ENCODE assay signal across 9 mouse cellular contexts in genomic region chr6:113443091-113443490, GRCm38 (mm10). TPM values are rescaled to one million over a fixed set of nuclear protein-coding genes. Genes with fewer than 3 reads are reported as not detected.
DNase-seq lines count a peak whose midpoint lies in the region; ATAC-seq and TF ChIP-seq lines count a peak whose summit lies in the region.
"Had no signal": no experiment of that assay in that cellular context is flagged by ENCODE, and none has a peak within 500 bp of the region (broad histone marks: within the 10 kb centered on the region; RNA-seq: fewer than 3 reads in every experiment).

No protein-coding gene starts in this region.

- no peaks in the 10 kb centered on the region for H3K27me3 ChIP-seq in forebrain, embryonic 16.5 days (replicated peaks; ENCODE audit: control insufficient read depth, insufficient read depth, low read length)

- no peak for DNase-seq in layer of hippocampus, adult 2 months (ENCODE audit: low spot score in 2 of 2)
- DNase-seq in layer of hippocampus, postnatal 25 days (ENCODE audit: extremely low spot score in 1 of 2, low spot score in 1 of 2), result no peak
- peak; percentile 91 for DNase-seq in R1 (ENCODE audit: low read depth, low spot score)
- no peak for DNase-seq in left cerebral cortex, postnatal 10 days (ENCODE audit: extremely low spot score in 1 of 2, low spot score in 2 of 2)
- DNase-seq in lung, postnatal 14 days, result no peak
- no peak for DNase-seq in layer of hippocampus, adult 18-20 months (ENCODE audit: low spot score in 2 of 2)

- 47% methylated on average over 12 of the region's 12 CpGs for WGBS in forebrain, embryonic 16.5 days

- H3K36me3 ChIP-seq in forebrain, embryonic 16.5 days (ENCODE audit: control insufficient read depth, insufficient read depth), result peaks cover 9% of the 10 kb centered on the region

- peak overlapping the region; percentile 81 for H3K4me2 ChIP-seq in forebrain, embryonic 16.5 days (ENCODE audit: low read length)

- intact Hi-C loops in left cerebral cortex, postnatal 10 days (cut with DNase I), result no loop called here

- peak overlapping the region; percentile 95 for H3K27ac ChIP-seq in layer of hippocampus, adult 2 months
- no peak overlapping the region for H3K27ac ChIP-seq in forebrain, embryonic 16.5 days (ENCODE audit: low read length)

- no peak for ATAC-seq in forebrain, embryonic 16.5 days
- peak; percentile 39; the same call in 1 of the 2 replicates for ATAC-seq in megakaryocyte-erythroid progenitor cell, adult 5-6 weeks (replicated peaks; ENCODE audit: low FRiP score, low TSS enrichment, poor library complexity, severe bottlenecking)

- H3K4me3 ChIP-seq in layer of hippocampus, adult 2 months, result peak overlapping the region; percentile 74
- H3K4me3 ChIP-seq in forebrain, embryonic 16.5 days (replicated peaks; ENCODE audit: low read length), result peak overlapping the region; percentile 91

- peaks cover 11% of the 10 kb centered on the region for H3K4me1 ChIP-seq in forebrain, embryonic 16.5 days (replicated peaks; ENCODE audit: control insufficient read depth, insufficient read depth, low read length)

- H3K9me3 ChIP-seq in forebrain, embryonic 16.5 days (ENCODE audit: control insufficient read depth, low read length), result no peaks in the 10 kb centered on the region

- peak; percentile 58 for TF ChIP-seq CTCF in layer of hippocampus, adult 2 months (conservative IDR thresholded peaks at IDR 0.05)

- peak overlapping the region; percentile 76 for H3K9ac ChIP-seq in forebrain, embryonic 16.5 days (replicated peaks; ENCODE audit: low read depth, low read length)

RNA-seq across cellular contexts. Expression of gene Jagn1, which starts 0.7 kb away (rescaled TPM):
- 10 to 100 TPM; 41.9 to 42.3 TPM for total RNA-seq in layer of hippocampus, adult 2 months (2021)
- total RNA-seq in layer of hippocampus, postnatal 25 days (2021), result 10 to 100 TPM; 42.8 to 48.0 TPM
- 90.9 and 98.9 TPM in 2 replicates for polyA plus RNA-seq in forebrain, embryonic 16.5 days (2015; fragmentation: Nextera tagmentation; extraction: Ambion mirVana)
- 44.8 and 53.4 TPM in 2 replicates for total RNA-seq in megakaryocyte-erythroid progenitor cell, adult 5-6 weeks (2014; fragmentation: Nextera tagmentation)
- 29.4 and 50.3 TPM in 2 replicates for total RNA-seq in megakaryocyte-erythroid progenitor cell, adult 5-6 weeks (2017)
- total RNA-seq in left cerebral cortex, postnatal 10 days (2021), result 10 to 100 TPM; 42.7 to 44.8 TPM
- 10 to 100 TPM; 40.7 to 47.7 TPM for total RNA-seq in layer of hippocampus, adult 18-20 months (2021)

RNA-seq across cellular contexts. Expression of gene Cidec, which starts 7.5 kb away (rescaled TPM):
- total RNA-seq in layer of hippocampus, adult 2 months (2021), result not detected
- not detected for total RNA-seq in layer of hippocampus, postnatal 25 days (2021)
- polyA plus RNA-seq in forebrain, embryonic 16.5 days (2015; fragmentation: Nextera tagmentation; extraction: Ambion mirVana), result not detected in 2 replicates
- not detected in 2 replicates for total RNA-seq in megakaryocyte-erythroid progenitor cell, adult 5-6 weeks (2014; fragmentation: Nextera tagmentation)
- not detected in 2 replicates for total RNA-seq in megakaryocyte-erythroid progenitor cell, adult 5-6 weeks (2017)
- total RNA-seq in left cerebral cortex, postnatal 10 days (2021), result not detected
- total RNA-seq in layer of hippocampus, adult 18-20 months (2021), result not detected
- total RNA-seq: hematopoietic stem cell, adult 5-6 weeks had no signal

RNA-seq across cellular contexts. Expression of gene Il17re, which starts 15.2 kb away (rescaled TPM):
- under 1 TPM; 0.22 to 0.46 TPM for total RNA-seq in layer of hippocampus, adult 2 months (2021)
- under 1 TPM; 0.22 to 0.52 TPM for total RNA-seq in layer of hippocampus, postnatal 25 days (2021)
- polyA plus RNA-seq in forebrain, embryonic 16.5 days (2015; fragmentation: Nextera tagmentation; extraction: Ambion mirVana), result 0.07 TPM in 1 of 2 replicates, not detected in the other
- total RNA-seq in megakaryocyte-erythroid progenitor cell, adult 5-6 weeks (2014; fragmentation: Nextera tagmentation), result 0.45 TPM in 1 of 2 replicates, not detected in the other
- not detected in 2 replicates for total RNA-seq in megakaryocyte-erythroid progenitor cell, adult 5-6 weeks (2017)
- total RNA-seq in left cerebral cortex, postnatal 10 days (2021), result under 1 TPM; 0.55 to 0.66 TPM
- under 1 TPM in 1 of 2 experiments, not detected in 1; 0.18 TPM for total RNA-seq in layer of hippocampus, adult 18-20 months (2021)

RNA-seq across cellular contexts. Expression of gene Rpusd3, which starts 24.0 kb away (rescaled TPM):
- total RNA-seq in layer of hippocampus, adult 2 months (2021), result 10 to 100 TPM; 40.2 to 44.4 TPM
- 10 to 100 TPM; 32.7 to 32.9 TPM for total RNA-seq in layer of hippocampus, postnatal 25 days (2021)
- 13.9 and 16.3 TPM in 2 replicates for polyA plus RNA-seq in forebrain, embryonic 16.5 days (2015; fragmentation: Nextera tagmentation; extraction: Ambion mirVana)
- total RNA-seq in megakaryocyte-erythroid progenitor cell, adult 5-6 weeks (2014; fragmentation: Nextera tagmentation), result 13.5 and 14.5 TPM in 2 replicates
- 16.8 and 25.1 TPM in 2 replicates for total RNA-seq in megakaryocyte-erythroid progenitor cell, adult 5-6 weeks (2017)
- total RNA-seq in left cerebral cortex, postnatal 10 days (2021), result 10 to 100 TPM; 15.8 to 19.8 TPM
- total RNA-seq in layer of hippocampus, adult 18-20 months (2021), result 10 to 100 TPM; 28.6 to 30.3 TPM

RNA-seq across cellular contexts. Expression of gene Il17rc, which starts 28.1 kb away (rescaled TPM):
- 1 to 10 TPM; 4.7 to 6.3 TPM for total RNA-seq in layer of hippocampus, adult 2 months (2021)
- 1 to 10 TPM; 6.0 to 6.3 TPM for total RNA-seq in layer of hippocampus, postnatal 25 days (2021)
- 2.4 and 3.5 TPM in 2 replicates for polyA plus RNA-seq in forebrain, embryonic 16.5 days (2015; fragmentation: Nextera tagmentation; extraction: Ambion mirVana)
- total RNA-seq in megakaryocyte-erythroid progenitor cell, adult 5-6 weeks (2014; fragmentation: Nextera tagmentation), result not detected in 2 replicates
- total RNA-seq in megakaryocyte-erythroid progenitor cell, adult 5-6 weeks (2017), result not detected in 2 replicates
- total RNA-seq in left cerebral cortex, postnatal 10 days (2021), result 1 to 10 TPM; 2.5 to 3.2 TPM
- total RNA-seq in layer of hippocampus, adult 18-20 months (2021), result 1 to 10 TPM; 4.1 to 4.2 TPM
